Mouse (Mus musculus) liver, embryonic 11.5 days (tissue): Measurements from ENCODE around the gene Nova1. TPM values are rescaled to one million over a fixed set of nuclear protein-coding genes. Genes with fewer than 3 reads are reported as not detected.

ENCODE experiments used
- ATAC-seq: fragments of 200-750 bp; cut with Nextera tagmentation; replicated peaks from 2 replicates; pipeline ENCODE4 v1.8.0; 2017; ENCODE audit warnings: moderate number of reproducible peaks, mild to moderate bottlenecking, moderate TSS enrichment, moderate library complexity; ENCODE audit not compliant: low FRiP score
- DNase-seq: peaks from one replicate; pipeline ENCODE4 v3.0.0-alpha.2; 2017; ENCODE audit warnings: low spot score
- H3K27ac ChIP-seq: fragments of 300-500 bp; sonication (generic); 2 replicates; pipeline ENCODE4 v1.5.1; 2014; ENCODE audit warnings: mild to moderate bottlenecking, low read depth, low read length, control low read depth
- H3K27me3 ChIP-seq: fragments of 300-500 bp; sonication (generic); replicated peaks from 2 replicates; pipeline ENCODE4 v1.6.1; 2014; ENCODE audit warnings: low read length, mixed read lengths; ENCODE audit not compliant: control insufficient read depth, insufficient read depth
- H3K36me3 ChIP-seq: fragments of 300-500 bp; sonication (generic); 2 replicates; pipeline ENCODE4 v1.6.1; 2014; ENCODE audit warnings: mild to moderate bottlenecking, low read length, moderate library complexity, mixed read lengths; ENCODE audit not compliant: control insufficient read depth, insufficient read depth
- H3K4me1 ChIP-seq: fragments of 300-500 bp; sonication (generic); replicated peaks from 2 replicates; pipeline ENCODE4 v1.6.1; 2014; ENCODE audit warnings: low read length, mixed read lengths; ENCODE audit not compliant: control insufficient read depth, insufficient read depth
- H3K4me2 ChIP-seq: fragments of 300-500 bp; sonication (generic); 2 replicates; pipeline ENCODE4 v1.6.1; 2014; ENCODE audit warnings: mild to moderate bottlenecking, control low read depth, moderate library complexity
- H3K4me3 ChIP-seq: fragments of 300-500 bp; sonication (generic); 2 replicates; pipeline ENCODE4 v1.5.1; 2014; ENCODE audit warnings: low read depth, low read length, control low read depth
- H3K9ac ChIP-seq: fragments of 300-500 bp; sonication (generic); 2 replicates; pipeline ENCODE4 v1.6.1; 2014; ENCODE audit warnings: low read depth, low read length, control low read depth
- H3K9me3 ChIP-seq: fragments of 300-500 bp; sonication (generic); 2 replicates; pipeline ENCODE4 v1.6.1; 2016; ENCODE audit warnings: low read length, inconsistent platforms, mixed read lengths; ENCODE audit not compliant: control insufficient read depth
- WGBS: fragments of 180-500 bp; shearing (Covaris S2); extraction: QIAGEN DNeasy Blood & Tissue Kit; methylation state at CpG from one replicate; pipeline ENCODE4 v1.1.7; 2014; 5-methylcytosine and 5-hydroxymethylcytosine counted together
- polyA plus RNA-seq: library from polyadenylated mRNA; unstranded; fragments of >200 nt; fragmentation: Nextera tagmentation; extraction: Ambion mirVana; gene quantifications from 2 replicates; pipeline ENCODE4 v1.2.1, GENCODE M21; 2014

Gene Nova1
- polyA plus RNA-seq: 1.6 and 2.1 TPM in 2 replicates

- Histone ChIP-seq H3K27ac (peak within 1 kb of the TSS; percentile 62), H3K36me3 (no peaks in the 10 kb centered on the region), H3K4me3 (peak within 1 kb of the TSS; percentile 78), H3K9me3 (no peaks in the 10 kb centered on the region), H3K4me2 (peak within 1 kb of the TSS; percentile 94), H3K27me3 (peaks cover 8% of the 10 kb centered on the region; the same call in 1 of the 2 replicates), H3K9ac (peak within 1 kb of the TSS; percentile 76), H3K4me1 (no peaks in the 10 kb centered on the region)
- under 1% methylated on average over 22 of the region's 68 CpGs for WGBS
- DNase-seq (peak; percentile 71), ATAC-seq (peak; percentile 65)
Measured at GRCm38 (mm10) chr12:46818856-46819347, at the start of gene Nova1. Gene Nova1, minus strand, starts transcription at chr12:46818929.

- Histone ChIP-seq H3K9me3 (no peaks in the 10 kb centered on the region), H3K4me1 (no peaks in the 10 kb centered on the region), H3K36me3 (no peaks in the 10 kb centered on the region), H3K27ac (peak overlapping the region; percentile 62), H3K4me2 (peak overlapping the region; percentile 94), H3K27me3 (peaks cover 8% of the 10 kb centered on the region; the same call in 1 of the 2 replicates), H3K4me3 (peak overlapping the region; percentile 78), H3K9ac (peak overlapping the region; percentile 76)
- DNase-seq (peak; percentile 93), ATAC-seq (peak; percentile 97)
- 1% methylated on average over 47 of the region's 57 CpGs for WGBS
Measured at GRCm38 (mm10) chr12:46819348-46820022, 756 bp upstream of the Nova1 start.

GRCm38 (mm10) chr12:46818021-46818855 is 491 bp downstream of the Nova1 start:
- Histone ChIP-seq H3K4me2 (peak overlapping the region; percentile 94), H3K4me3 (peak overlapping the region; percentile 78), H3K27ac (no peak overlapping the region), H3K9me3 (no peaks in the 10 kb centered on the region), H3K36me3 (no peaks in the 10 kb centered on the region), H3K9ac (peak overlapping the region; percentile 76), H3K27me3 (peaks cover 8% of the 10 kb centered on the region; the same call in 1 of the 2 replicates), H3K4me1 (no peaks in the 10 kb centered on the region)
- DNase-seq (peak; percentile 63), ATAC-seq (peak; percentile 22)
- 1% methylated on average over 61 of the region's 61 CpGs for WGBS

GRCm38 (mm10) chr12:46817211-46817803 is 1.4 kb downstream of the Nova1 start:
- peak overlapping the region; percentile 94 for H3K4me2 ChIP-seq

GRCm38 (mm10) chr12:46816291-46816690 is 2.4 kb downstream of the Nova1 start:
- H3K4me3 ChIP-seq: no peak overlapping the region
- no peak for ATAC-seq
- H3K27ac ChIP-seq: no peak overlapping the region
- no peaks in the 10 kb centered on the region for H3K36me3 ChIP-seq
- no peaks in the 10 kb centered on the region for H3K4me1 ChIP-seq
- DNase-seq: no peak
- peaks cover 8% of the 10 kb centered on the region; the same call in 1 of the 2 replicates for H3K27me3 ChIP-seq
- 92% methylated on average over 3 of the region's 3 CpGs for WGBS
- H3K4me2 ChIP-seq: no peak overlapping the region
- H3K9ac ChIP-seq: no peak overlapping the region
- H3K9me3 ChIP-seq: no peaks in the 10 kb centered on the region

More at GRCm38 (mm10) chr12:46817211-46817803, 1.4 kb downstream of the Nova1 start:
- Histone ChIP-seq H3K4me1 (no peaks in the 10 kb centered on the region), H3K4me3 (peak overlapping the region; percentile 78), H3K27ac (no peak overlapping the region), H3K27me3 (peaks cover 8% of the 10 kb centered on the region; the same call in 1 of the 2 replicates), H3K36me3 (no peaks in the 10 kb centered on the region), H3K9ac (no peak overlapping the region), H3K9me3 (no peaks in the 10 kb centered on the region)
- DNase-seq (no peak), ATAC-seq (no peak)
- WGBS: 23% methylated on average over 14 of the region's 14 CpGs

- WGBS: 77% methylated on average over 5 of the region's 5 CpGs
- no peak overlapping the region for H3K4me2 ChIP-seq
- H3K4me3 ChIP-seq: no peak overlapping the region
Measured at GRCm38 (mm10) chr12:46815697-46816096, 3.0 kb downstream of the Nova1 start.

GRCm38 (mm10) chr12:46814820-46815219 is 3.9 kb downstream of the Nova1 start:
- H3K4me3 ChIP-seq: no peak overlapping the region
- no peak overlapping the region for H3K27ac ChIP-seq
- no peak overlapping the region for H3K9ac ChIP-seq
- no peaks in the 10 kb centered on the region for H3K36me3 ChIP-seq
- no peaks in the 10 kb centered on the region for H3K4me1 ChIP-seq
- ATAC-seq (no peak), DNase-seq (no peak)
- 87% methylated on average over 4 of the region's 4 CpGs for WGBS
- H3K4me2 ChIP-seq: no peak overlapping the region
- H3K9me3 ChIP-seq: no peaks in the 10 kb centered on the region
- H3K27me3 ChIP-seq: peaks cover 8% of the 10 kb centered on the region; the same call in 1 of the 2 replicates

More at GRCm38 (mm10) chr12:46815697-46816096, 3.0 kb downstream of the Nova1 start:
- Histone ChIP-seq H3K36me3 (no peaks in the 10 kb centered on the region), H3K27ac (no peak overlapping the region), H3K9ac (no peak overlapping the region), H3K27me3 (peaks cover 8% of the 10 kb centered on the region; the same call in 1 of the 2 replicates), H3K4me1 (no peaks in the 10 kb centered on the region), H3K9me3 (no peaks in the 10 kb centered on the region)
- DNase-seq: no peak
- no peak for ATAC-seq

- ATAC-seq: no peak
- no peak overlapping the region for H3K4me2 ChIP-seq
- no peaks in the 10 kb centered on the region for H3K9me3 ChIP-seq
- DNase-seq: no peak
- H3K36me3 ChIP-seq: no peaks in the 10 kb centered on the region
- 95% methylated on average over 1 of the region's 1 CpGs for WGBS
- H3K27ac ChIP-seq: no peak overlapping the region
- H3K4me3 ChIP-seq: no peak overlapping the region
- H3K9ac ChIP-seq: no peak overlapping the region
- no peaks in the 10 kb centered on the region for H3K4me1 ChIP-seq
- no peaks in the 10 kb centered on the region for H3K27me3 ChIP-seq
Measured at GRCm38 (mm10) chr12:46801311-46801710, 17.4 kb downstream of the Nova1 start.
